Mouse (Mus musculus) brain, adult 2 months (tissue): ENCODE measurements at regions not wholly inside any gene's neighbourhood (a gene's known extent, or its start where the extent isn't known, plus 50 kb on each side); places are given as distances from the start of the nearest gene placed in this dataset.
A peak's percentile ranks its signal among the peaks of the same experiment; 100 is the strongest.

Source experiments
- DNase-seq: peaks from one replicate; pipeline ENCODE4 v3.0.0; 2011; ENCODE audit warnings: low read depth, low spot score

GRCm38 (mm10) chr16:9339456-9339855 is 509.6 kb downstream of the 1810013L24Rik start:
- no peak for DNase-seq

- no peak for DNase-seq
Measured at GRCm38 (mm10) chr16:9341245-9341644, 511.3 kb downstream of the 1810013L24Rik start.

GRCm38 (mm10) chr16:9353811-9354210 is 523.9 kb downstream of the 1810013L24Rik start:
- DNase-seq: no peak

- peak; percentile 81 for DNase-seq
Measured at GRCm38 (mm10) chr16:9354331-9355030, 524.6 kb downstream of the 1810013L24Rik start.

GRCm38 (mm10) chr16:9358651-9359050 is 528.8 kb downstream of the 1810013L24Rik start:
- no peak for DNase-seq

GRCm38 (mm10) chr16:9359399-9360135 is 529.7 kb downstream of the 1810013L24Rik start:
- DNase-seq: peak; percentile 27

- DNase-seq: peak; percentile 79
Measured at GRCm38 (mm10) chr16:9360741-9361255, 530.9 kb downstream of the 1810013L24Rik start.

GRCm38 (mm10) chr16:9362116-9362515 is 532.2 kb downstream of the 1810013L24Rik start:
- DNase-seq: peak; percentile 72

GRCm38 (mm10) chr16:9364105-9364504 is 534.2 kb downstream of the 1810013L24Rik start:
- no peak for DNase-seq

GRCm38 (mm10) chr16:9390986-9391385 is 561.1 kb downstream of the 1810013L24Rik start:
- no peak for DNase-seq

- no peak for DNase-seq
Measured at GRCm38 (mm10) chr16:9404736-9405135, 574.8 kb downstream of the 1810013L24Rik start.

GRCm38 (mm10) chr16:9408196-9408595 is 578.3 kb downstream of the 1810013L24Rik start:
- peak; percentile 58 for DNase-seq

GRCm38 (mm10) chr16:9430509-9430908 is 564.9 kb downstream of the Grin2a start:
- DNase-seq: no peak

- no peak for DNase-seq
Measured at GRCm38 (mm10) chr16:9439300-9439856, 556.0 kb downstream of the Grin2a start.

GRCm38 (mm10) chr16:9439891-9440290 is 555.5 kb downstream of the Grin2a start:
- no peak for DNase-seq

GRCm38 (mm10) chr16:9452058-9452457 is 543.3 kb downstream of the Grin2a start:
- DNase-seq: peak; percentile 60

- peak; percentile 49 for DNase-seq
Measured at GRCm38 (mm10) chr16:9457574-9457973, 537.8 kb downstream of the Grin2a start.

- no peak for DNase-seq
Measured at GRCm38 (mm10) chr16:9462497-9462896, 532.9 kb downstream of the Grin2a start.

- DNase-seq: peak; percentile 76
Measured at GRCm38 (mm10) chr16:9469394-9469793, 526.0 kb downstream of the Grin2a start.

GRCm38 (mm10) chr16:9485291-9485690 is 510.1 kb downstream of the Grin2a start:
- no peak for DNase-seq

- DNase-seq: no peak
Measured at GRCm38 (mm10) chr16:9498301-9498700, 497.1 kb downstream of the Grin2a start.

GRCm38 (mm10) chr16:9501713-9502112 is 493.6 kb downstream of the Grin2a start:
- DNase-seq: peak; percentile 56
